Mouse (Mus musculus): ENCODE results near the gene Ifitm3.

DNA sequence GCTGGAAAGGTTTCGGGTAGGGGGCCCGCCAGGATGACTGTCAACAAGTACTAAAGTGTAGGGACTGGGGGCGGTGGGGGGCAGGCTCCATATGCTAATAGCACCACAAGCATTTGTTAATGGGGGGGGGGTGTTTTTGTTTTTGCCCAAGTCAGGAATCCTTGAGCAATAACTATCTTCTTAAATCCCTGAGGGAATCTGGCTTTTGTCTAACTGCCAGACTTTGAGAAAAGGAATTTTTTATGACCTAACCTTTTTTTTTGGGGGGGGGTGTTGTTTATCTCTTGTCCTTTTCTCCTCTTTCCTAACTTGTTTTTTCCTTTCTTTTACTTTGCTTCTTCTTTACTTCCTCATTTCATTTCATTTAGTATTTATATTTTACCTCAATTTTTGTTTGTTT lies 35.1 kb downstream of the Ifitm3 start:
- TF ChIP-seq CTCF (IDR thresholded peaks at IDR 0.05; ENCODE audit: insufficient read depth, low read length) = no peak
- no peak for TF ChIP-seq POLR2A (IDR thresholded peaks at IDR 0.05; ENCODE audit: borderline replicate concordance, extremely low read depth, low read depth, low read length)

All from lung, adult 2 months (tissue).